Mouse (Mus musculus) lung, postnatal 14 days (tissue): ENCODE data around the gene St6galnac3.

Source experiments
- DNase-seq: peaks from one replicate; pipeline ENCODE4 v3.0.0; 2021

The St6galnac3 gene

DNA sequence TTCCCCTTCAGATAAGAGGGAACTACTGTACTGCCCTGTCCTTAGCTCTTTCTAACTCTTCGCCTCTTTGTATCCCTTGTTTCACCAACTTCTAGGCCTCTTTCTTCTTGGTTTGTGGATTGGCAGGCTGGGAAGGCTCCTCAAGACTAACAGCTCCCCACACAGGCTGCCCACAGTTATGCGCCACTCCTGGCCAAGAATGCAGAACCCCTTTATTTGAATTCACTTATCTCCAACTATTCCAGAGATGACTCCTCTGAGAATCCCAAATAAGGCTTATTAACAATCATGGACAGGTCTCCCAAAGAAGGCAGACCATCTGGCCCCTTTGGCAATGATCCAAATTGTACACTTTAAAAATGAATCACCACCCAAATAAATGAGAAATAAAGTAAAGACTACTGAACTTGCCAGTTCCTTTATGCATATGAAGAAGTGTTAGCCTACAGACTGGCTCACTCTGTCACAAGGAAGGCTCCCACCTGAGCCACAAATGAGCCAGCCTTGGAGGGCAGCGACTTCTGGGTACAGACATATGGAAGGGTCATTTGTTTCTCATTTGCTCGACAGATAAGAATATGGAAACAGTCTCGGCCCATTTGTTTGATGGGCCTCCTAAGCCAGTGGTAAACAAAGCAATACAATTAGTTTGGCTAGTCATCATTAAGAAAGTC, 390.7 kb downstream of the St6galnac3 start:
- no peak for DNase-seq

DNA sequence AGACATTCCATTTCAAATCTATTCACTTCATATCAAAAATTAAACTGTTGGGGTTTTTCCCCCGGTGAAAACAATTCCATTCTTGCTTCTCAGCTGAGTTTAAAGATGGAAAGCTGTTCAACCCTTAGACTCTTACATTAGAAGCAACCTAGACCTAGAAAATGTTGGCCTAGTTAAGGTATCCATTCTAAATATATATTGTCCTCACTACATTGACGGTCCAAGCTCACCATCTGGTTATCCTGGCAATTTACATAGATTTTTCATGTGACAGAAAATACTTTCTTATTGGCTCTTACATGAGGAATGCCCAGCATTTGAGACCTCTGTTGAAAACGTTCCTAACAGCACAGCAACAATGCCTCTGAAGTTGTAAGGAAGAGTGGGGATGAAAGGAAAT, 400.7 kb downstream of the St6galnac3 start:
- no peak for DNase-seq

DNA sequence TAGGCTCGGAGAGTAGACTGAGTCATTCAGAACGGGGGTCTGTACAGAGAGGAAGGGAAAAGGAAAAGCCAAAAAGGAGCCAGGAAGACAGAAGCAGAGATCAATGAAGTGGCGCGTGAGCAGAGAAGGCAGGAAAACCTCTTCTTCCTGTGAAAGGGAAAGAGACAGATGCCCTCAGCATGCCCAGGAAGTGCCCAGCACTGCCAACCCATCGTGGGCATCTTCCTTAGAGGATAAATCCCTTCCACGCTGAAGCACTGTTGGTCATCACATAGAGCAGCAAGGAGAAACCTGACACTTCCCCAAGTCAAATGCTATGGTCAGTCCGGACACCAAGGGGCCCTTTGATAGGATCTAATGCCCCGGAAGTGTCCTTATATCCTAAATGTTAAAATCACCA, 401.5 kb downstream of the St6galnac3 start:
- DNase-seq, result no peak

DNA sequence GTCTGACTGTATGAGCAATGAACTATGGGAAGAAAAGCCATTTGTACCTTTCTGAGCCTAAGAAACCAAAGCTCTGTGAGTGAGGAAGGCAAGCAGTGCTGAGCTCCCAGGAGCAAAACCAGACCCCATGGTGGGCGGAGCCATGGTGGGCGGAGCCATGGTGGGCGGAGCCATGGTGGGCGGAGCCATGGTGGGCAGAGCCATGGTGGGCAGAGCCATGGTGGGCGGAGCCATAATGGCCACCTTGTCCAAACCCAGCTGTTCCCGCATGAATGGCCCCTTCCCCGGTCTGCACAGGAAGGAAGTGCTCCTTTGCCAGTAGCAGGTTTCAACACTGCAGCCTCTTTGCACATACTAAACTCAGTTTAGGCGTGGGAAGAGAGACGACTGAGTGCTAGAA, 411.4 kb downstream of the St6galnac3 start:
- no peak for DNase-seq

DNA sequence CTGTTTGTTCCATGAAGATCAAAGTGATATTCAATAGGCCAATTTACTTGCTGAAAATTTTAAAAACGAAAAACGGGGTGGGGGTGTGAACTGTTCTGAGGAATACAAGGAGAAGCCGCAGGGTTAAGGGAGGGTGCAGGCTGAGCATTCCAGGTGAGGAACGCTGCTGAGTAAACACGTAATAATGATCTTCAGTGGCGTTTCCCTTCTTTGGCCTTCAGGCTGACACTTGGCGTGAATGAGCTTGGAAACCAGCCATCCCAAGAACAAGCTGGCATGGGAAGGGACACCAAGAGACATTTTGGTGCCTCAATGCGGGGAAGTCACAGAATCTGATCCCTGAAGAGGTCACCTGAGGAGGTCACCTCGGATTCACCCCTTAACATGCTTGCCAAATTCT, 411.8 kb downstream of the St6galnac3 start:
- DNase-seq, result no peak

DNA sequence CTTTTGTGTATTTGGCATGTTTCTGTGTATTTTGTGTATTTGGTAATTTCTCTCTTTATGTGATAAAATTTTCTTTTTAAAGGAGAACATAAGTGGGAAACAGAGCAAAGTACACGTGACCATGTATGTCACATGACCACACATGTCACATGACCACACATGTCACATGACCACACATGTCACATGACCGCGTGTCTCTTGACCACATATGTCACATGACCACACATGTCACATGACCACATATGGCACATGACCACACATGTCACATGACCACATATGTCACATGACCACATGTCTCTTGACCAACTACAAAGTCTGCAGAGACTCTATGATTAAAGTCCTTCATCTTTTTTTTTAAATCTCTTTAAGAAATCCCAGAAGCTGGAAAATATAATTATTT, 413.0 kb downstream of the St6galnac3 start:
- DNase-seq, result no peak

DNA sequence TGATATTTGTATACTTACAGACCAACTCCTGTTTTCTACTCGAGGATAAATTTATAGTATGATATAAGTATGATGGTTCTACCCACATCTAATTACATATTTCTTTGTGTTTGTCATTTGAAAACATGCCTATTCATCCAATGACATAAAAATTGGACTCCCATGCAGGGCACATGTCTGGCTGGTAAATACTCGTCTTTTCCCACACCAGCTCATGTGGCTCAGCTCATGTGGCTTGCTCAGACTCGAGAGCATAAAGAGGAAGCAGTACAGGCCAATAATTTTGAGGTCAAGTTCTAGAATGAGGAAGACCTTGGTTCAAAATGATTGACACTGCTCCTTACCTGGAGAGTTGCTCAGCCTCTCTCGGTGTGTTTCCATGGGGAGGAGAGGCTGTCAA, 416.6 kb downstream of the St6galnac3 start:
- no peak for DNase-seq

DNA sequence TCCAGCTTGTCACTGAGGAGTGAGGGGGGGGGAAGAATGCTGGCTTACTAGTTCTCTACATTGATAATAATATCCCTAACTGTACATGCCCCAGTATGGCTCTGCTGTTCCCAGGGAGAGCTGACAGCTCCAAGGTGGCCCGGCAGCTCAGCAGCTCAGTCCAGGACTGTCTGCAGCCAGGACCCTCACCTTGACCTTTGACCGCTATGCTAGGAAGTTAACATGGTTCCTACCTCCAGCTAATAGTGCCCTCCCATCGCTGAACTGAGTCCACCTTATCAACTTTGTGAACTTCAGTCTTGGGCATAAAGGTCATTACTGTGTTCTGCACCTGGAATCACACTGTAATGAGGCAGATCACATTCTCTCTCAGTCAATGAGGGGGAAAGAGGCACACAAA, 419.8 kb downstream of the St6galnac3 start:
- no peak for DNase-seq

DNA sequence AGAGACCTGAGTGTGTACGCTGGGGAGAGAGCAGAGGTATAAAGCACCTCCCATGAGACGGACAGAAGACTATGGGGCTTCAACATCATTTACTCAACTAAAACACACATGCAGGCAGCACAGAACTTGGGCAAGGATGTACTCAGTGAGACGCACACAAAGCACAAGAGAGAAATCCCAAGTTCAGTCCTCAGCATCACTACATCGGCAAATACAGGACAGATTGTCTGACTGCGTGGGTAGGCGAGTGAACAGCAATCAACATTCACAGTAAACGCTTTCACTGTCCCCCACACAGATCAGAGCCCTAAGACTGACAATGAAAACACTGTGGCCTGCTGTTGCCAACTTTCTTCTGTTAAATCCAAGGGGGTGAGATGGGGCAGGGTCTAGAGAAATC, 422.6 kb downstream of the St6galnac3 start:
- DNase-seq, result no peak

DNA sequence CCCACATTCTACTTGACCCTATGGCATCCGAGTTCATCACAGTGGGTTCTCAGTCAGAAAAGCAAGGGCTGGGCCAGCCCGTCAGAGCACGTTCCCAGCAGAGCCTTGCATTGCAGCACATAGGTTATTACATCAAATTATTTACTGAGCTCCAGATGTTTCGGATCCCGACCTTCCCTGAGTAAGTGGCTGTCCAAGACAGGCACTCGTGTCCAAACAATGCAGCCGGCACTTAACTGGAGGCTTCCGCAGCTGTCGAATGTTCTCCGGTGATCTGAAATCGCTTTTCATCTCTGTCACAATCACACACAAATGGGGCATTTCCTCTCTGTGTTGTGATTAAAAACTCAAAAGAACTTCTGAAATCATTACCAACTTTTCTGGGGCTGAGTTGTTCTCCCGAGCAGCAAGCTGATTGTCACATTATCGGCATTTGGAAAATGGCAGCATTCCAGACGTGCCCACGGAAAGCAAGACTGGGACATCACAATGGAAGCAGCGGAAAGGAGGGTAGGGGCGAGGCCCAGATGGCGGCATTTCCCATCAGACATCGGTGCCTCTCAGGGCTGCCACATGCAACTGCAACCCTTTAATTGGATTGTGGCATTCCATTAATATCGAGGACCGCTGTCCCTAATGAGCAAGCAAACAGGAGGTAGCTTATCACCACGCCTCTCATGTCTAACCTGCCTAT, 428.5 kb downstream of the St6galnac3 start:
- peak; percentile 46 for DNase-seq

DNA sequence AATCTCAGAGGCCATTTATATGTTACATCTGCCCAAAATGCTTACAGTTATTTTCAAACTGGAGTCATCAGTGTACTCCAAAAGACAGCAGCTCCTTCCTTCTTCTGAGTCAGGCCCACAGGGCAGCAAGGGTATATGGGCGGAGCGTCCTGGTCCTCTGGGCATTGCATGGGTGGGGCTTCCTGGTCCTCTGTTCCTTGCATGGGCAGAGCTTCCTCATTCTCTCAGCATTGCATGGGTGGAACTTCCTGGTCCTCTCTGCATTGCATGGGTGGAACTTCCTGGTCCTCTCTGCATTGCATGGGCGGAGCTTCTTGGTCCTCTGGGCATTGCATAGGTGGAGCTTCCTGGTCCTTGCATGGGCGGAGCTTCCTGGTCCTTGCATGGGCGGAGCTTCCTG, 432.1 kb downstream of the St6galnac3 start:
- DNase-seq, result peak; percentile 4

DNA sequence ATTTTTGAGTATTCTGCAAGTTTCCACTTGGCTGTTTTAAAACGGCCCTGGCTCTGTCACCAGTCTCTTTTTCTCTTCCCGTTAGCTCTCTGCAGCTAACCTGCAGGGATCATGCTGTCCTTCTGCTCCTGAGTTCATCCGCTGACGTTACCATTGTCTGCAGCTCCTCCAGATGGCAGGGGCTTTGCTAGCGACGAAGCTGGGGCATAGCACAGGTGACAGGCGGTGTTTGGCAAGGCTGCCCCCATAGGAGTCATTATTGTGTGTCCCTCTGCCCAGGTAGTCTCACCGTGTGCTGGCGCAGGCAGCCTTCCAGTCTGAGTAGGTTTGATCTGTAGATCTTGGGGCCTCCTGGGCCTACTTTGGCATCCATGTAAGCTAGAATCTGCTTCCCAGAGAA, 432.6 kb downstream of the St6galnac3 start:
- DNase-seq, result no peak

DNA sequence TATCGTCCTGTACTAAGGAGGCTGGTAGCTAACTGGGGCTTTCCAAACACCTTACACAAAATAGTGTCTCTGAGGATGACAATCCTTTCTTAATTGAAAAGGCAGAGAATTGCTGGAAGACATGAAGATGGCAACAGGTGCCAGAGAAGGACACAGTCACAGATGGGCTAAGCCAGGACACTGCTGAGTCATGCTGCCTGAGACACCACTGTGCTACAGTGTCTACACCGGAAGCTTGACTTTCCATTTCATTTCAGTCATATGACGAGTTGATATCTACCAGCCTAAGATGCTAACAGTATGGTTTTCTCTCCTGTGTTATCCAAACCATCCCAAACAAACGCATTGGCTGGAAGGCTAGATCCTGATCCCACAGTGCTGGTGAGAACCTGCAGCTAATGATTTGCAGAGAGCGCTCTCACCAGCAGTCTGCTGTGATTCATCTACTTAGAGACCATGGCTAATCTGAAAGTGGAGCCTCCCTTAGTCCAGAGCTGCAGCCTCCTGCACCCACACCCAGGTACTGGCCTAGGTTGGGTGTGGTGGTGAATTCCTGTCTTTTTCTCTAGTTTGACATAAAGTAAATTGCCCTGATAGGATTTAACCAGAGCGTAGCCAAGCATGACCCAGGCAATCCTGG, 433.4 kb downstream of the St6galnac3 start:
- DNase-seq, result no peak

DNA sequence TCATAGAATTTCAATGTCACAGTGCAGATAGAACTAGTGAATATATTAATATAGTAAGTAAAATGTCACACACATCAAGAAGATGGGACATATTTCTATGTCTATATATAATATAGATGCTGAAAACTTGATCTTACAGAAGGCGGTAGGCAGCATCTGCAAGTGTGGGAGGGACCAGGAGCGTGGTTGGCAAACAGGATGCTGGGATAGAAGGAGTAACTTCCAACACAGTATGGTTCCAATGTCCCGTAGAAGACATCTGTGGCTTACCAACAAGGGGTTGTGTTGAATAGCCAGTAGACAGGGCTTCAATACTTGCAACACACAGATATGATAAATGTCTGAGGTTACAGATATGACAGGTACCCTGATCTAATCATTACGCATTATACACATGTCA, 435.0 kb downstream of the St6galnac3 start:
- no peak for DNase-seq

DNA sequence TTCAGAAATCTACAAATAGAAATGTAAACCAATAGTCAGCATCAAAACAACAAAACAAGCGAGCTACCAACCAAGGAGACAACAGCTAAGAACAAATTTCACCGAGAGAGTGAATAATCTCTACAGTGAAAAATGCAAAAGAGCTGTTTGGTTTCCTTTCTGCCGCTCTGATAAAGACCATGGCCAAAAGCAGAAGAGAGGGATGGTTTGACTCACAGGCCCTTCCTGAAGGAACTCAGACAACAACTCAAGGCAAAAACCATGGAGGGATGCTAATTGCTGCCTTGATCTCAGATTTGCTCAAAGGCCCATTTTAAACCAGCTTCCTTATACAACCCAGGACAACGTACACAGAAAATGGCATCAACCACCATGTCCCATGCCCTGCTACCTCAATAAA, 437.4 kb downstream of the St6galnac3 start:
- DNase-seq, result no peak

DNA sequence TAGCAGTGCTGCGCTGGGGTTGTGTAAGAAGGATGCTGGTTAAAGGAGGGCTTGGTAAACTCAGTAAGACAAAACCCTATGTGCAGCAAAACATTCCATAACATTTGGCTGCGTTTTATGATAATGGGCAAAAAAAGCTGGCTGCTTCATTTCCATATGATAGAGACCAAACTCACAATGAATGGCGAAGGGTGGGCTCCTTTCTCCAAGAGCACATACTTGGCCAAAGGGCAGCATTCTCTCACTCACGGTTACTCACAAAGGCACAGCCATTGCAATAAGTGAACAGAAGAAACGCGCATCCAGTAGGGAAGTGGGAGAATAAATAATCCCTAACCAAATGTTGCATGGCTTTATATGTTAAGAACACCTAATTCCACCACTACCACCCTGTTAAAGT, 437.9 kb downstream of the St6galnac3 start:
- DNase-seq, result no peak

DNA sequence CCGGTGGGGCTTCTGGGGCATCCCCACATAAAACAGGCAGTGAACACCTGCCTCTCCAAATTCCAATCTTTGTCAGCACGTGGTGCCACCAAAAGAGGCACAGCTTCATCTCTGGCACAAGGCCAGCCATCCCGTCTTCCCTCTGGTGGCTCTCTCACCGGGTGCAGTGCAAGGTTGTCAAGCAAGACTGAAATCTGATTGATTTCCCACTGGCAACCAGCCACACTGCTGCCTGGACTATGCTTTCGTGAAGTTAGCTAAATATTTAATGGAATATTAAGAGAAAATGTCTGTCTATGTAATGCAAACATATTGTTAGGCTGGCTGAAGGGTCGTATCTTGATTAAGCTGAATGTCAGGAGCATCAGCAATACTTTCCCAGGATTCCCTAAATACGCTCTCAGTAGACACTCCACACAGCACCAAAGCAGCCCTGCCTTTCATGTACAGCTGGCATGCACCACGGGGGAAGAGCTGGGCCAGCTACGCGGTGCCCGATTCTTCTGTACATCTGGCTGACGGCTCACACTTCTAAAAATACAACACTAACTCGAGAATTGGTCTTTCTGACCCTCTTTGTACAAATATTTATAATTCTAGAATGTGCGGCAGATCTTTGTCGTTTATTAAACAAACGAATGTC, 442.7 kb downstream of the St6galnac3 start:
- DNase-seq, result peak; percentile 18

DNA sequence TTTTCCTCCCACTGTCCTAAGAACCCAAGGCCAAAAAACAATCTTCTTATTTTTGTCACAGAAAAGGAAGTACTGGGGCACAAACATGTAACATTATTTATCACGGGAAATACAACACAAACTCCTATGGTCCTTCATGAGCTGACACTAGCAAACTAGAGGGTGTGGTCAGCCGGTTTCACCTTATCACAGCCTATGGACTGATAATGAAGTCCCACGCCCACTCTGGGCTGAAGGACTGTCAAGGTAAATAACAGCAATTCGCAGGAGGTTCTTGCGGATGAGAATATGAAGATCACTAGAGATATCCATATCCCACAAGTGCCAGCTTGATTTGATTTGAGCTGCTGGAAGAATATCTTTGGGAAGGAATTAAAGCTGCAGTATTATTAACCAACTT, 446.7 kb downstream of the St6galnac3 start:
- no peak for DNase-seq

DNA sequence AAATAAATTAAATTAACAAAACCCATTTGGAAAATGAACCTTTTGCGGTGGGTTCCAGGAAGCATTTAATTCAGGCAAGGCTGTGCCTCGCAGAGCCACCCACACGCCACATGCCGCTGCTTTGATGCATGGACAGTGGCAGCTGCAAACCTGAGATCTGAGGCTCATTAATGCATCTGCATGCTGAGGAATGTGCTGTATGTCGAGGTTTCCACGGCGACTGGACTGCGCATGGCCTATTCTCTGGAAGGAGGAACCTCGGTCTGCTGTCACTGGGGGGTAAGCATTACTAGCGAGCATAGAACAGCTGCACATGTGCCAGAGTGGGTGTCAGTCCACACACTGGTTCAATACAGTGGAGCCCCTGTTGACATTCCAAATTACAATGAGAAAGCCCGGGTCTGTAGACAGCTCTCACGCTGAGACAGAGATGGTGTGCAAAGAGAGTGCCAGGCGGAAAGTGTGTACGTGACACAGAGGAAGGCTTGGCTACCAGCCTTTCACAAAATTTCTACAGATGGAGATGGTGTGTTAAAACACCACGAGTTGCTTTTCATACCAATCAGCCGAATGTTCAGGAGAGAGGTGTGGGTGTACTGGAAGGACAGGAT, 447.5 kb downstream of the St6galnac3 start:
- DNase-seq, result no peak

DNA sequence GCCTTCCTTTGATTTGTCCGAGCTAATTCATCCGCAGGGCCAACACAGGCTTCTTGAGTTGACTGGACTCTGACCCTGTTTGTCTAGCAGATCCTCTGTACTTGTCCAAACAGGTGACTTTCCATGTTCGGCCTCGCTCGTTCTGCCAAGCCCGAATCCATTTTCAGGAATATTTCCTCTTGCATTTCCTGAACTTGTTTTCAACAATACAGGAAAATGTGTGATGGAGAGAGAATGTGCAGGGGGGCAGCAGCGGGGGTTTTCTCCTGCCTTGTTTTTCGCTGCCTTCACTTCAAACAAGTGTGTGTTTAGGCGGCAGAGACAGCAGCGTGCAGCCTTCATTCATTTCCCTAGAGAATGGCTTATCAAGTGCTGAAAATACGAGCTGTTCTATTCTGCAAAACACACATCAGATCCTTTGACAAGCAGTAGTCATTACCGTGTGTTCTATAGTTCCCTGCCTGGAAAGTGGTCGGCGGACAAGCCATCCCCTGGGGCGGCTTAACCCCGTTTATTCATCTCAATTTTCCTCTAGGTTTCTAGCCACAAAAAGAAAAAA, 448.1 kb downstream of the St6galnac3 start:
- no peak for DNase-seq

DNA sequence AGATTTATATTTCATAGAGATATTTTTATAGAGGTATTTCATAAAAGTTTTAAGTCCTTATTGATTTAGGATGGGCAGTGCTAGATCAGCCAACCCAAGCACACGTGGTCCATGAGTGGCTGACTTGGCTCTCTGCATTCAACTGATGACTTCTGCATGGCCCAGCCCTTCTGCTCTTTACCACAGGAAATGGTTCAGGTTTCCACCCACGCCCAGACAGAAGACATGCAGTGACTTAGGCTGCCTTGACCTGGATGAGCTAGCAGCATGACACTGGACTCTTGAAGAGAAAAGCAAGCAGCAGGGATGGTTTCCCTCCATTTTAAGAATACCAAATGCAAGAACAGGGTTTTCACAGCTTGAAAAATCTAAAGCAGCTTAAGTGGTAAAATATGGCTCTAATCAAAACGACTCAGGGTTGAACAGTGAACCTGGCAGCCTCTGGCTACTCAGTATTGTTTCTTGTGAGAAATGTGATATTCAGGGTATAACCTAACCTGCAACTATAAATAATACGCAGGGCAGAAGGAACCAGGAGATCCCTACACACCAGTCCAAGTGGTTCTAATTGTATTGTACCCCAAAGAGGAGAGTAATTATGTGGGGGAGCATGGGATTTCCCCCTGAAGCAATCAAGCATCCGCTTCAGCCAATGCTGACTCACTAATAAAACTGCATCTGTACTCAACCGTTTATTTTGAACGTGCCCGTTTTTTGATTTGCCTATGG, 448.7 kb downstream of the St6galnac3 start:
- no peak for DNase-seq

DNA sequence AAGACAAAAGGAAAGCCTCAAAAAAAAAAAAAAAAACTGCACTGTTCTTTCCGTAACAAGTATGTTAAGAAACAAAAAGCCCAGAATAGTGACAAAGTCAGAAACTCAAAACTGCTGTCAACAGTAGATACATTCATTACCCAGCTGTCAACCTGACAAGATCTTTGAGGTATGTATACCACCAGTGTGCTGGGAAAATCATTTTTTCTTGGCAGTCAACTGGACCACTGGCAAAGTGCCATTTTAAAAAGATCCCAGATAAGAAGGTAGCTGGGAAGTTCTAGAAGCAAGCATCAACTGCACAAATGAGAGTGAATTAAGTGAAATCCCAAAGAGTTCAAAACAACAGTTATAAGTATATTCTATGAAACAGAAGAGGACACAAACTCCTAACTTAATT, 452.7 kb downstream of the St6galnac3 start:
- no peak for DNase-seq
